17 mouse cellular contexts compared by ENCODE assay signal in genomic region chr4:97831611-97832278, GRCm38 (mm10). TPM values are rescaled to one million over a fixed set of nuclear protein-coding genes. Genes with fewer than 3 reads are reported as not detected.
DNase-seq lines count a peak whose midpoint lies in the region; ATAC-seq and TF ChIP-seq lines count a peak whose summit lies in the region.
"Had no signal": no experiment of that assay in that cellular context is flagged by ENCODE, and none has a peak within 500 bp of the region (broad histone marks: within the 10 kb centered on the region; RNA-seq: fewer than 3 reads in every experiment).

No protein-coding gene starts in this region.

- WGBS in forebrain, postnatal 0 days = 63% methylated on average over 7 of the region's 7 CpGs
- whole genome bisulfite sequencing in forebrain, embryonic 12.5 days = 92% methylated on average over 7 of the region's 7 CpGs
- 49% methylated on average over 7 of the region's 7 CpGs for WGBS in liver, embryonic 16.5 days (ENCODE audit: insufficient replicate concordance)
- 58% methylated on average over 7 of the region's 7 CpGs for WGBS in liver, embryonic 12.5 days (ENCODE audit: insufficient replicate concordance)

- H3K4me1 ChIP-seq in forebrain, postnatal 0 days (ENCODE audit: insufficient read depth) = peaks cover 1% of the 10 kb centered on the region; the same call in 1 of the 2 replicates
- peaks cover 19% of the 10 kb centered on the region for H3K4me1 ChIP-seq in forebrain, embryonic 12.5 days
- H3K4me1 ChIP-seq in liver, embryonic 16.5 days (ENCODE audit: control insufficient read depth, low read depth, low read length) = peaks cover 4% of the 10 kb centered on the region
- H3K4me1 ChIP-seq in liver, embryonic 12.5 days = 0 out of 2 replicates have a peak, but pooled peaks cover 4% of the 10 kb centered on the region

- H3K9ac ChIP-seq in forebrain, postnatal 0 days = no peak overlapping the region
- no peak overlapping the region for H3K9ac ChIP-seq in forebrain, embryonic 12.5 days
- H3K9ac ChIP-seq in liver, embryonic 16.5 days (ENCODE audit: low read depth, low read length) = no peak overlapping the region
- H3K9ac ChIP-seq in liver, embryonic 12.5 days = no peak overlapping the region
- H3K9ac ChIP-seq: embryonic facial prominence, embryonic 13.5 days; forebrain, embryonic 15.5 days; lung, embryonic 15.5 days had no signal

- no peak for TF ChIP-seq CTCF in forebrain, postnatal 0 days (IDR thresholded peaks at IDR 0.05; ENCODE audit: low read depth)

- H3K4me2 ChIP-seq in forebrain, postnatal 0 days (ENCODE audit: low read depth) = no peak overlapping the region
- no peak overlapping the region for H3K4me2 ChIP-seq in forebrain, embryonic 12.5 days
- H3K4me2 ChIP-seq in liver, embryonic 16.5 days (ENCODE audit: low read depth, low read length) = no peak overlapping the region
- H3K4me2 ChIP-seq in liver, embryonic 12.5 days = no peak overlapping the region
- H3K4me2 ChIP-seq: embryonic facial prominence, embryonic 13.5 days; forebrain, embryonic 15.5 days; lung, embryonic 15.5 days; midbrain, embryonic 11.5 days had no signal

- no peaks in the 10 kb centered on the region for H3K27me3 ChIP-seq in forebrain, postnatal 0 days (ENCODE audit: insufficient read depth, low read length)
- no peaks in the 10 kb centered on the region; the same call in 1 of the 2 replicates for H3K27me3 ChIP-seq in forebrain, embryonic 12.5 days
- no peaks in the 10 kb centered on the region for H3K27me3 ChIP-seq in liver, embryonic 16.5 days (ENCODE audit: control insufficient read depth, insufficient read depth, low read depth, low read length)
- 0 out of 2 replicates have a peak, but pooled peaks cover 5% of the 10 kb centered on the region for H3K27me3 ChIP-seq in liver, embryonic 12.5 days (replicated peaks)
- H3K27me3 ChIP-seq: embryonic facial prominence, embryonic 13.5 days; forebrain, embryonic 15.5 days; lung, embryonic 15.5 days had no signal

- no peaks in the 10 kb centered on the region for H3K36me3 ChIP-seq in forebrain, postnatal 0 days (ENCODE audit: insufficient read depth)
- no peaks in the 10 kb centered on the region for H3K36me3 ChIP-seq in forebrain, embryonic 12.5 days (replicated peaks)
- no peaks in the 10 kb centered on the region for H3K36me3 ChIP-seq in liver, embryonic 16.5 days (ENCODE audit: control insufficient read depth, insufficient read depth)
- no peaks in the 10 kb centered on the region for H3K36me3 ChIP-seq in liver, embryonic 12.5 days
- H3K36me3 ChIP-seq: embryonic facial prominence, embryonic 13.5 days; forebrain, embryonic 15.5 days; lung, embryonic 15.5 days had no signal

- ATAC-seq in forebrain, postnatal 0 days = no peak
- ATAC-seq in forebrain, embryonic 12.5 days (ENCODE audit: low FRiP score) = no peak
- ATAC-seq in liver, embryonic 16.5 days (ENCODE audit: low read depth) = 0 out of 2 replicates have a peak, but pooled peaks have one; percentile 14
- no peak for ATAC-seq in liver, embryonic 12.5 days
- peak; percentile 70 for ATAC-seq in megakaryocyte progenitor cell, adult 5-6 weeks (replicated peaks; ENCODE audit: poor library complexity)
- ATAC-seq: forebrain, embryonic 15.5 days had no signal

- H3K27ac ChIP-seq in forebrain, postnatal 0 days (ENCODE audit: low read depth, low read length) = 0 out of 2 replicates have a peak overlapping the region, but pooled peaks have one; percentile 36
- no peak overlapping the region for H3K27ac ChIP-seq in forebrain, embryonic 12.5 days
- H3K27ac ChIP-seq in liver, embryonic 16.5 days (ENCODE audit: low read length) = no peak overlapping the region
- H3K27ac ChIP-seq in liver, embryonic 12.5 days = no peak overlapping the region
- H3K27ac ChIP-seq: embryonic facial prominence, embryonic 13.5 days; forebrain, embryonic 15.5 days; lung, embryonic 15.5 days had no signal

- no peak for DNase-seq in forebrain, postnatal 0 days
- DNase-seq in c-Kit-positive CD71-positive TER-119-negative erythroid progenitor cells, embryonic 14.5 days (ENCODE audit: low read depth) = peak; percentile 29
- DNase-seq in MN1 (ENCODE audit: low spot score) = no peak
- no peak for DNase-seq in kidney, adult 18-20 months
- DNase-seq: cerebellum, adult 9-10 months; kidney, adult 9 months; left cerebral cortex, postnatal 4 days had no signal

- H3K9me3 ChIP-seq in forebrain, postnatal 0 days (ENCODE audit: low read length) = no peaks in the 10 kb centered on the region
- H3K9me3 ChIP-seq in forebrain, embryonic 12.5 days = no peaks in the 10 kb centered on the region
- H3K9me3 ChIP-seq in liver, embryonic 16.5 days (replicated peaks; ENCODE audit: control insufficient read depth, low read length) = no peaks in the 10 kb centered on the region
- H3K9me3 ChIP-seq in liver, embryonic 12.5 days (replicated peaks) = no peaks in the 10 kb centered on the region
- H3K9me3 ChIP-seq: embryonic facial prominence, embryonic 13.5 days; forebrain, embryonic 15.5 days; lung, embryonic 15.5 days had no signal

- H3K4me3 ChIP-seq in forebrain, postnatal 0 days (ENCODE audit: low read depth, low read length) = no peak overlapping the region
- no peak overlapping the region for H3K4me3 ChIP-seq in forebrain, embryonic 12.5 days (replicated peaks)
- H3K4me3 ChIP-seq in liver, embryonic 16.5 days (ENCODE audit: low read depth, low read length) = no peak overlapping the region
- no peak overlapping the region for H3K4me3 ChIP-seq in liver, embryonic 12.5 days
- H3K4me3 ChIP-seq: embryonic facial prominence, embryonic 13.5 days; forebrain, embryonic 15.5 days; lung, embryonic 15.5 days had no signal

RNA-seq across cellular contexts. Expression of gene E130114P18Rik, which starts 53.9 kb away (rescaled TPM):
- 12.9 and 15.2 TPM in 2 replicates for total RNA-seq in forebrain, postnatal 0 days (2014; rRNA removed)
- polyA plus RNA-seq in forebrain, postnatal 0 days (2015; fragmentation: Nextera tagmentation; extraction: Ambion mirVana) = 19.3 and 20.7 TPM in 2 replicates
- 50.8 and 52.3 TPM in 2 replicates for polyA plus RNA-seq in forebrain, embryonic 12.5 days (2016; fragmentation: Nextera tagmentation; extraction: Ambion mirVana)
- polyA plus RNA-seq in liver, embryonic 16.5 days (2015; fragmentation: Nextera tagmentation; extraction: Ambion mirVana) = 0.08 TPM in 1 of 2 replicates, not detected in the other
- 0.23 TPM in 1 of 2 replicates, not detected in the other for polyA plus RNA-seq in liver, embryonic 12.5 days (2016; fragmentation: Nextera tagmentation; extraction: Ambion mirVana)
- total RNA-seq in megakaryocyte progenitor cell, adult 5-6 weeks (2015) = not detected in 2 replicates
- not detected in 2 replicates for total RNA-seq in megakaryocyte progenitor cell, adult 5-6 weeks (2017)
- polyA plus RNA-seq: G1E; small intestine, adult 2 months had no signal

RNA-seq across cellular contexts. Expression of gene Nfia, which starts 59.2 kb away (rescaled TPM):
- 44.1 and 51.2 TPM in 2 replicates for total RNA-seq in forebrain, postnatal 0 days (2014; rRNA removed)
- polyA plus RNA-seq in forebrain, postnatal 0 days (2015; fragmentation: Nextera tagmentation; extraction: Ambion mirVana) = 38.2 and 57.5 TPM in 2 replicates
- polyA plus RNA-seq in forebrain, embryonic 12.5 days (2016; fragmentation: Nextera tagmentation; extraction: Ambion mirVana) = 62.1 and 67.2 TPM in 2 replicates
- 4.2 and 5.7 TPM in 2 replicates for polyA plus RNA-seq in liver, embryonic 16.5 days (2015; fragmentation: Nextera tagmentation; extraction: Ambion mirVana)
- polyA plus RNA-seq in liver, embryonic 12.5 days (2016; fragmentation: Nextera tagmentation; extraction: Ambion mirVana) = 3.8 and 4.5 TPM in 2 replicates
- total RNA-seq in megakaryocyte progenitor cell, adult 5-6 weeks (2015) = 21.5 and 35.1 TPM in 2 replicates
- 1.5 and 3.9 TPM in 2 replicates for total RNA-seq in megakaryocyte progenitor cell, adult 5-6 weeks (2017)

Comparison
In these comparisons a context has a peak if more than half of its experiments do, and no peak if none do; other contexts are left out.
1. ATAC-seq: peak in liver, embryonic 16.5 days (single experiment) and megakaryocyte progenitor cell, adult 5-6 weeks (single experiment); none in forebrain, postnatal 0 days (single experiment), forebrain, embryonic 12.5 days (single experiment) and liver, embryonic 12.5 days (single experiment).
2. RNA of gene E130114P18Rik, which starts 53.9 kb away (polyA plus RNA-seq): 50.8 to 52.3 TPM in forebrain, embryonic 12.5 days and 19.3 to 20.7 TPM in forebrain, postnatal 0 days; 0.23 TPM in liver, embryonic 12.5 days and 0.08 TPM in liver, embryonic 16.5 days; every median in the first group is over 10 times any median in the second.